Mouse (Mus musculus): ENCODE data around the gene Ccdc114.
A peak's percentile ranks its signal among the peaks of the same experiment; 100 is the strongest.

Ccdc114 gene

DNA sequence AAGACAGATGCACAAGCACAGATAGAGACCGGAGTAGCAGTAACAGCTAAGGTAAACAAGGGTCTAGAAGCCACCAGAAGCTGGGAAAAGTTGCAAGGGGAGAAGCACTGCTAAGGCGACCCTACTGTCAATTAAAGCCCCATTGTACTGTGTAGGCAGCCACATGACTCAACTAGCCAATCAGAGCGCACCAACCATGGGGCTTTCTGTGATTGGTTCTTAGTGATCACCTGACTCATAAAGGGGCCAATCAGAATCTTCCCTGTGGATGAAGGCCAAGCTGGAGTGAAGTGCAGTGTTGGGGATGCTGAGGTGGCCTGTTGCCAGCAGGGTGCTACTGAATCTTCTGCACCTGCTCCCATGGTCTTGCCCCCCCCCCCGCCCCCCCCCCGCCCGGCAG lies 63.0 kb downstream of the Ccdc114 start:
- no peak for DNase-seq (ENCODE audit: low read depth)

DNA sequence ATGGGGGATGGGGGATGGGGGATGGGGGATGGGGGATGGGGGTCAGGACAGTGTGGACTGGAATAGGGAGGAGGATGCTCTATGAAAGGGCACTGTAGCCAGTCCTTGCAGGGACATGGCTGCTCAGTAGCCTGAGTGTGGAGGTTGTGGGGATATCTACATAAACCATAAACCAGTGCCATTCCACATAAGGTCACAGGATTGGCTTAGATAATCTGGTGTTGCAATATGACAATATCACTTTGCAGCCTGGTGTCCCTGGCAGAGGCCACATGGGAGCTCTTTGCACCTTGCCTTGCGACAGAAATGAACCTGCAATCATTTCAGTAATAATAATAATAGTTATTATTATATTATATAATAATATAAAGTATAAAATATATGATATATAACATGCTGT lies 64.5 kb downstream of the Ccdc114 start:
- no peak for DNase-seq (ENCODE audit: low read depth)

GRCm38 (mm10) chr7:45992470-45992869 lies 68.6 kb downstream of the Ccdc114 start:
- DNase-seq (ENCODE audit: low read depth), result peak; percentile 9
